Mouse (Mus musculus) bone marrow macrophage, adult 2 months (primary cell): ENCODE results near the gene Slc22a16.

ENCODE experiments used
- CTCF ChIP-seq: IDR thresholded peaks from 2 replicates; pipeline ENCODE4 v1.5.1; 2012; ENCODE audit warnings: low read depth, mild to moderate bottlenecking, low read length, moderate library complexity
- POLR2A ChIP-seq: IDR thresholded peaks from 2 replicates; pipeline ENCODE4 v1.6.1; 2012; ENCODE audit warnings: mild to moderate bottlenecking, low read depth, low read length, borderline replicate concordance

GRCm38 (mm10) chr10:40529617-40530016, 40.5 kb upstream of the Slc22a16 start:
- no peak for TF ChIP-seq POLR2A
- TF ChIP-seq CTCF = peak; percentile 51
